In genomic region chr7:79282883-79283670, GRCm38 (mm10) we compare ENCODE assay signal across 15 mouse cellular contexts. TPM values are rescaled to one million over a fixed set of nuclear protein-coding genes. Genes with fewer than 3 reads are reported as not detected.
DNase-seq lines count a peak whose midpoint lies in the region; ATAC-seq and TF ChIP-seq lines count a peak whose summit lies in the region.
"Had no signal": no experiment of that assay in that cellular context is flagged by ENCODE, and none has a peak within 500 bp of the region (broad histone marks: within the 10 kb centered on the region; RNA-seq: fewer than 3 reads in every experiment).

No protein-coding gene starts in this region.

- no peaks in the 10 kb centered on the region for H3K27me3 ChIP-seq in liver, embryonic 14.5 days (ENCODE audit: control insufficient read depth, insufficient read depth, low read length)

- no peaks in the 10 kb centered on the region for H3K9me3 ChIP-seq in liver, embryonic 14.5 days (ENCODE audit: control insufficient read depth, low read length)
- H3K9me3 ChIP-seq: G1E had no signal

- peak overlapping the region; percentile 21 for H3K27ac ChIP-seq in layer of hippocampus, adult 2 months
- peak overlapping the region; percentile 78 for H3K27ac ChIP-seq in liver, embryonic 14.5 days

- H3K9ac ChIP-seq in liver, embryonic 14.5 days (replicated peaks), result peak overlapping the region; percentile 23

- peak; percentile 68 for ATAC-seq in liver, embryonic 14.5 days (ENCODE audit: insufficient read depth)
- ATAC-seq: forebrain, embryonic 14.5 days had no signal

- no peak for TF ChIP-seq CTCF in layer of hippocampus, adult 2 months (conservative IDR thresholded peaks at IDR 0.05)
- TF ChIP-seq CTCF in liver, embryonic 14.5 days (IDR thresholded peaks at IDR 0.05; ENCODE audit: low read depth), result no peak

- no peak for TF ChIP-seq EP300 in liver, embryonic 14.5 days (IDR thresholded peaks at IDR 0.05; ENCODE audit: low read depth)

- H3K36me3 ChIP-seq in liver, embryonic 14.5 days (replicated peaks; ENCODE audit: control insufficient read depth, insufficient read depth, low read depth), result 0 out of 2 replicates have a peak, but pooled peaks cover 2% of the 10 kb centered on the region

- H3K4me2 ChIP-seq in liver, embryonic 14.5 days (ENCODE audit: low read depth), result peak overlapping the region; percentile 62

- H3K4me1 ChIP-seq in liver, embryonic 14.5 days (replicated peaks; ENCODE audit: control insufficient read depth in 2 of 2, insufficient read depth in 2 of 2, low read length in 1 of 2), result peaks cover 68 to 69% of the 10 kb centered on the region in 2 experiments

- H3K4me3 ChIP-seq in layer of hippocampus, adult 2 months, result no peak overlapping the region
- no peak overlapping the region for H3K4me3 ChIP-seq in liver, embryonic 14.5 days (ENCODE audit: insufficient read depth in 1 of 2, low read depth in 2 of 2, low read length in 2 of 2)

- DNase-seq in adrenal gland, postnatal 25 days, result peak; percentile 10
- no peak for DNase-seq in adrenal gland, postnatal 10 days
- DNase-seq in layer of hippocampus, adult 2 months (ENCODE audit: low spot score in 2 of 2), result no peak
- DNase-seq in layer of hippocampus, postnatal 25 days (ENCODE audit: extremely low spot score in 1 of 2, low spot score in 1 of 2), result no peak
- DNase-seq in ZHBTc4 (ENCODE audit: low read depth, low spot score), result peak; percentile 66
- no peak for DNase-seq in liver, embryonic 14.5 days (ENCODE audit: low read depth in 3 of 3, low spot score in 3 of 3)
- DNase-seq in kidney, postnatal 14 days, result no peak
- DNase-seq in yolk sac, embryonic 10.5 days (ENCODE audit: low spot score), result no peak
- DNase-seq: adrenal gland, adult 2 months; cerebellum, adult 11 months; embryo, embryonic 11 days; kidney, adult 18-20 months; thymus, adult 2 months had no signal

- 55% methylated on average over 12 of the region's 12 CpGs for WGBS in liver, embryonic 14.5 days (ENCODE audit: insufficient replicate concordance)

RNA-seq across cellular contexts. Expression of gene Abhd2, which starts 10.1 kb away (rescaled TPM):
- total RNA-seq in adrenal gland, postnatal 25 days (2021), result 1,323 and 1,340 TPM in 2 replicates
- total RNA-seq in adrenal gland, postnatal 10 days (2021), result 100 to 1,000 TPM; 247 to 382 TPM
- 10 to 100 TPM; 69.6 to 70.8 TPM for total RNA-seq in layer of hippocampus, adult 2 months (2021)
- total RNA-seq in layer of hippocampus, postnatal 25 days (2021), result 10 to 100 TPM; 67.1 to 83.8 TPM
- polyA plus RNA-seq in liver, embryonic 14.5 days (2012; rRNA removed), result 5.6 and 6.0 TPM in 2 replicates
- polyA plus RNA-seq in liver, embryonic 14.5 days (2014; fragmentation: Nextera tagmentation; extraction: Ambion mirVana), result 11.4 TPM in 2 replicates

Comparison
In these comparisons a context has a peak if more than half of its experiments do, and no peak if none do; other contexts are left out.
1. DNase-seq: peak in adrenal gland, postnatal 25 days (single experiment) and ZHBTc4 (single experiment); none in adrenal gland, postnatal 10 days (single experiment), layer of hippocampus, adult 2 months (0 of 2), layer of hippocampus, postnatal 25 days (0 of 2), liver, embryonic 14.5 days (0 of 3), kidney, postnatal 14 days (single experiment) and yolk sac, embryonic 10.5 days (single experiment).